Mouse (Mus musculus): Measurements from ENCODE around the gene AL732309.1.

AL732309.1 gene

GRCm38 (mm10) chr2:25218445-25218844 lies 28.2 kb downstream of the AL732309.1 start, which contains the start of gene Fam166a:
Gene Fam166a (plus strand): TSS chr2:25218745.
- DNase-seq (ENCODE audit: extremely low spot score, low read depth, low spot score): no peak

- DNase-seq (ENCODE audit: extremely low spot score, low read depth, low spot score): no peak
Measured at GRCm38 (mm10) chr2:25217666-25218065, 29.0 kb downstream of the AL732309.1 start.

GRCm38 (mm10) chr2:25214444-25214843 lies 32.2 kb downstream of the AL732309.1 start, which contains the start of gene Stpg3:
Gene Stpg3 (minus strand): TSS chr2:25214637.
- DNase-seq (ENCODE audit: extremely low spot score, low read depth, low spot score): no peak

- no peak for DNase-seq (ENCODE audit: extremely low spot score, low read depth, low spot score)
Measured at GRCm38 (mm10) chr2:25213266-25213865, 33.3 kb downstream of the AL732309.1 start.

- DNase-seq (ENCODE audit: extremely low spot score, low read depth, low spot score): no peak
Measured at GRCm38 (mm10) chr2:25211121-25211670, 35.5 kb downstream of the AL732309.1 start, which contains the start of gene Nelfb. Gene Nelfb (minus strand): TSS chr2:25211489.

GRCm38 (mm10) chr2:25210686-25211085 lies 36.0 kb downstream of the AL732309.1 start:
- no peak for DNase-seq (ENCODE audit: extremely low spot score, low read depth, low spot score)

GRCm38 (mm10) chr2:25207593-25207992 lies 39.1 kb downstream of the AL732309.1 start:
- no peak for DNase-seq (ENCODE audit: extremely low spot score, low read depth, low spot score)

- DNase-seq (ENCODE audit: extremely low spot score, low read depth, low spot score): no peak
Measured at GRCm38 (mm10) chr2:25203631-25204214, 42.9 kb downstream of the AL732309.1 start.

GRCm38 (mm10) chr2:25200631-25201030 lies 46.0 kb downstream of the AL732309.1 start:
- DNase-seq (ENCODE audit: extremely low spot score, low read depth, low spot score): no peak

GRCm38 (mm10) chr2:25197946-25198345 lies 48.7 kb downstream of the AL732309.1 start:
- DNase-seq (ENCODE audit: extremely low spot score, low read depth, low spot score): no peak

- DNase-seq (ENCODE audit: extremely low spot score, low read depth, low spot score): no peak
Measured at GRCm38 (mm10) chr2:25197191-25197590, 49.5 kb downstream of the AL732309.1 start.

- no peak for DNase-seq (ENCODE audit: extremely low spot score, low read depth, low spot score)
Measured at GRCm38 (mm10) chr2:25196172-25196954, 50.3 kb downstream of the AL732309.1 start, which contains the start of gene Tor4a. Gene Tor4a (minus strand): TSS chr2:25196886.

GRCm38 (mm10) chr2:25195211-25196156 lies 51.2 kb downstream of the AL732309.1 start:
- no peak for DNase-seq (ENCODE audit: extremely low spot score, low read depth, low spot score)

Data from hindlimb bud, embryonic 11.5 days (tissue).